Mouse (Mus musculus) intestine, embryonic 14.5 days (tissue): Measurements from ENCODE around the gene Tpi1. TPM values are rescaled to one million over a fixed set of nuclear protein-coding genes. Genes with fewer than 3 reads are reported as not detected.
"Not testable (repeated sequence)": the region's sequence is repeated elsewhere in the genome, so short reads cannot be mapped to it uniquely, and the experiment has no call there.

Experiments
- ATAC-seq: fragments of 200-750 bp; cut with Nextera tagmentation; replicated peaks from 2 replicates; pipeline ENCODE4 v1.8.0; 2017; ENCODE audit warnings: low read depth, moderate number of reproducible peaks, moderate TSS enrichment, moderate library complexity; ENCODE audit not compliant: low FRiP score, low TSS enrichment
- DNase-seq: peaks from one replicate; pipeline ENCODE4 v3.0.0-alpha.2; 2018; ENCODE audit warnings: low spot score
- H3K27ac ChIP-seq: fragments of 300-500 bp; sonication (generic); 2 replicates; pipeline ENCODE4 v1.5.1; 2014; ENCODE audit warnings: low read depth, mild to moderate bottlenecking, control low read depth
- H3K27me3 ChIP-seq: fragments of 300-500 bp; sonication (generic); replicated peaks from 2 replicates; pipeline ENCODE4 v1.6.1; 2014; ENCODE audit warnings: low read length, control low read depth; ENCODE audit not compliant: control insufficient read depth, insufficient read depth
- H3K36me3 ChIP-seq: fragments of 300-500 bp; sonication (generic); 2 replicates; pipeline ENCODE4 v1.6.1; 2014; ENCODE audit warnings: low read length, control low read depth; ENCODE audit not compliant: control insufficient read depth, insufficient read depth
- H3K4me1 ChIP-seq: fragments of 300-500 bp; sonication (generic); replicated peaks from 2 replicates; pipeline ENCODE4 v1.6.1; 2014; ENCODE audit warnings: low read length, control low read depth, mixed read lengths; ENCODE audit not compliant: control insufficient read depth, insufficient read depth
- H3K4me2 ChIP-seq: fragments of 300-500 bp; sonication (generic); 2 replicates; pipeline ENCODE4 v1.6.1; 2014; ENCODE audit warnings: low read length
- H3K4me3 ChIP-seq: fragments of 300-500 bp; sonication (generic); 2 replicates; pipeline ENCODE4 v1.5.1; 2014; ENCODE audit warnings: low read depth, low read length, control low read depth, mixed read lengths
- H3K9ac ChIP-seq: fragments of 300-500 bp; sonication (generic); 2 replicates; pipeline ENCODE4 v1.6.1; 2014; ENCODE audit warnings: mild to moderate bottlenecking, low read length
- H3K9me3 ChIP-seq: fragments of 300-500 bp; sonication (generic); 2 replicates; pipeline ENCODE4 v1.6.1; 2016; ENCODE audit warnings: low read length, control low read depth; ENCODE audit not compliant: control insufficient read depth
- WGBS: fragments of 180-500 bp; shearing (Covaris S2); extraction: QIAGEN DNeasy Blood & Tissue Kit; methylation state at CpG from one replicate; pipeline ENCODE4 v1.1.7; 2014; 5-methylcytosine and 5-hydroxymethylcytosine counted together
- polyA plus RNA-seq: library from polyadenylated mRNA; unstranded; fragments of >200 nt; fragmentation: Nextera tagmentation; extraction: Ambion mirVana; gene quantifications from 2 replicates; pipeline ENCODE4 v1.2.1, GENCODE M21; 2014

Gene Tpi1
- polyA plus RNA-seq, 1 experiment from 2014 or later: 1,059 TPM

- ATAC-seq: peak; percentile 34
- H3K9ac ChIP-seq: peak overlapping the region; percentile 16; the same call in 1 of the 2 replicates
Observed at GRCm38 (mm10) chr6:124839805-124840204, 25.7 kb upstream of the Tpi1 start.

GRCm38 (mm10) chr6:124836411-124836810, 22.3 kb upstream of the Tpi1 start:
- Histone ChIP-seq H3K4me3 (no peak overlapping the region), H3K9me3 (no peaks in the 10 kb centered on the region), H3K9ac (no peak overlapping the region), H3K36me3 (peaks cover 35% of the 10 kb centered on the region), H3K4me1 (peaks cover 7% of the 10 kb centered on the region), H3K4me2 (no peak overlapping the region), H3K27ac (no peak overlapping the region), H3K27me3 (no peaks in the 10 kb centered on the region)
- 75% methylated on average over 7 of the region's 7 CpGs for WGBS
- ATAC-seq (no peak), DNase-seq (no peak)

More at GRCm38 (mm10) chr6:124839805-124840204, 25.7 kb upstream of the Tpi1 start:
- peaks cover 7% of the 10 kb centered on the region for H3K4me1 ChIP-seq
- 0 out of 2 replicates have a peak overlapping the region, but pooled peaks have one; percentile 7 for H3K4me2 ChIP-seq
- no peaks in the 10 kb centered on the region for H3K9me3 ChIP-seq
- DNase-seq: no peak
- H3K27ac ChIP-seq: no peak overlapping the region
- H3K36me3 ChIP-seq: peaks cover 17% of the 10 kb centered on the region
- no peak overlapping the region for H3K4me3 ChIP-seq
- no peaks in the 10 kb centered on the region for H3K27me3 ChIP-seq
- 8% methylated on average over 8 of the region's 8 CpGs for WGBS

DNA sequence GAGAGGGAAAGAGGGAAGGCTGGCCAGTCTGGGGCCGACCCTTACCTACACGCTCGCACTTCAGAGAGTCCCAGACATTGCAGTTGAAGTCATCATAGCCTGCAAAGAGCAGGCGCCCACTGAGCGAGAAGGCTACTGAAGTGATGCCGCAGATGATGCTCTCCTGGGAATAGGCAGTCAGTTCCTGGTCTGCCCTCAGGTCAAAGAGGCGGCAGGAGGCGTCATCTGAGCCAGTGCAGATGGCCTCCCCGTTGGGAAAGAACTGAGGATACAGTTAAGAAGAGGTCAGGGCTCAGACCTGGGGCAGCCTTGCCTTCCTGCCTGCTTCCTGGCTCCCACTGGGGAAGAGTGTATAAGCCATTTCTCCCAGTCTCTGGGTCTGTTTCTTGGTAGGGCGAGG, 21.4 kb upstream of the Tpi1 start:
- H3K4me3 ChIP-seq: no peak overlapping the region
- H3K4me2 ChIP-seq: no peak overlapping the region
- H3K9ac ChIP-seq: no peak overlapping the region
- DNase-seq (no peak), ATAC-seq (no peak)
- H3K36me3 ChIP-seq: peaks cover 35% of the 10 kb centered on the region
- no peaks in the 10 kb centered on the region for H3K9me3 ChIP-seq
- whole genome bisulfite sequencing: 63% methylated on average over 10 of the region's 10 CpGs
- H3K27me3 ChIP-seq: no peaks in the 10 kb centered on the region
- peaks cover 11% of the 10 kb centered on the region for H3K4me1 ChIP-seq
- H3K27ac ChIP-seq: no peak overlapping the region

DNA sequence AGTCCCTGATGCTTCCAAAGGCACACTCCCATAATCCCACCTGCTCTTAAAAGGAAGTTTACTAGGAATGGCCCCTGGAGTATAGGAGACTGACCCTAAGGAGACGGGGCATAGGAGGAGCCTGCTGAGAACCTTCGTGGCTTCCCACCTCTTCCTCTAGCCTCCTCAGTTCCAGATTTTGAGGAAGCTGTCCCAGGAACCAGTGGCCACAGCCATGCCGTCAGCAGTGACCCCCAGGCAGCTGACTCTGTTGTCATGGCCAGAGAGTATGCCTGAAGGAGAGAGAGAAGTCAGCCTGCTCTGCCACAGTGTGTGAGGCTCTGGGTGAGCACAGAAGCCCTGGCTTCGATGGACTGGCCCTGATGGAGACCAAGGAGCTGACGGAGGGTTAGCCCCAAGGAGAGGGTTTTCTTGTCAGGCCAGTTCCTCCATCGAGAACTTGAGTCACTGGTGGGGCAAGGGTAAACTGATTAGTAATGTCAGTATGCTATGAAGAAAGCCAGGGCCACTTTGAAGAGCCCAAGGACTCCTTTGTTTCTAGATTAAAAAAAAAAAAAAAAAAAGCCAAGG, 20.5 kb upstream of the Tpi1 start:
- Histone ChIP-seq H3K27me3 (no peaks in the 10 kb centered on the region), H3K9ac (no peak overlapping the region), H3K27ac (no peak overlapping the region), H3K4me1 (peaks cover 8% of the 10 kb centered on the region; the same call in 1 of the 2 replicates), H3K4me3 (no peak overlapping the region), H3K9me3 (no peaks in the 10 kb centered on the region), H3K4me2 (no peak overlapping the region), H3K36me3 (peaks cover 35% of the 10 kb centered on the region)
- 80% methylated on average over 6 of the region's 6 CpGs for WGBS
- no peak for DNase-seq
- no peak for ATAC-seq

DNA sequence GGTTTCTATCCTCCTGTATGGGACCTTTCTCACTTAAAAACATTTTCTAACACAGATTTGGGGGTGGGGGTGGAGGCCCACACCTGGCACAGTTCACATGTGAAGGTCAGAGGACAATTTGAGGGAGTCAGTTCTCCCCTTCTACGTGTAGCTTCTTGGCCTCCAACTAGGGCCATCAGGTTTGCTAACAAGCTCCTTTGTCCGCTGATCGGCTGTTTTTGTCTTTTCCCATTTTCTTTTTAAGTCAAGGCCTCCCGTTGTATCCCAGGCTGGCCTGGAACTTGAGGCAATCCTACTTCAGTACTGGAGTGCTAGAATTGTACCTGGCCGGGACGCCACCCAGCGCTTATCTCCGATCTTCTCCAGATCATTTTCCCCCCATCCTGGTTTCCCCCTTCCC, 17.6 kb upstream of the Tpi1 start:
- WGBS: 94% methylated on average over 8 of the region's 8 CpGs
- Histone ChIP-seq H3K4me2 (peak overlapping the region; percentile 85; the same call in 1 of the 2 replicates), H3K4me3 (no peak overlapping the region)

DNA sequence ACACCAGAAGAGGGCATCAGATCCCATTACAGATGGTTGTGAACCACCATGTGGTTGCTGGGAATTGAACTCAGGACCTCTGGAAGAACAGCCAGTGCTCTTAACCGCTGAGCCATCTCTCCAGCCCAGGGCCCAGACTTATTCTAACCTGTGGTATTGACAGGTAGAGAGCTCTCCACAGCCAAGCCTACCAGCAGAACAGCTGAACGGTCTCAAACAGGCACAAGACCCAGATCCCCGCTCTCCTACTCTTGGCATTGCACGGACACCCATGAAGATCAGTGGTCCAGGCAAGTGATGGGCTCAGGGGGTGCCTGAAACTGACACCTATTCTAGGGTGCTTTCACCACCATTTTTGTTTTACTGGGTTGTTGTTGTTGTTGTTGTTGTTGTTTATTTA, 17.1 kb upstream of the Tpi1 start:
- not testable (repeated sequence) for H3K27me3 ChIP-seq, DNase-seq, H3K4me1 ChIP-seq, H3K9ac ChIP-seq, ATAC-seq, H3K9me3 ChIP-seq, H3K27ac ChIP-seq
- H3K4me2 ChIP-seq: peak overlapping the region; percentile 85
- 96% methylated on average over 4 of the region's 4 CpGs for WGBS
- H3K4me3 ChIP-seq: peak overlapping the region; percentile 69; the same call in 1 of the 2 replicates
- peaks cover 43% of the 10 kb centered on the region for H3K36me3 ChIP-seq

More for the DNA sequence above, 17.6 kb upstream of the Tpi1 start:
- Histone ChIP-seq H3K27me3 (no peaks in the 10 kb centered on the region), H3K9me3 (no peaks in the 10 kb centered on the region), H3K4me1 (peaks cover 6% of the 10 kb centered on the region; the same call in 1 of the 2 replicates), H3K36me3 (peaks cover 41% of the 10 kb centered on the region), H3K9ac (no peak overlapping the region), H3K27ac (no peak overlapping the region)
- DNase-seq: no peak
- no peak for ATAC-seq

GRCm38 (mm10) chr6:124829799-124830700, 16.0 kb upstream of the Tpi1 start:
- Histone ChIP-seq H3K9me3 (no peaks in the 10 kb centered on the region), H3K4me2 (peak overlapping the region; percentile 85), H3K27me3 (no peaks in the 10 kb centered on the region), H3K9ac (peak overlapping the region; percentile 78), H3K27ac (peak overlapping the region; percentile 96), H3K4me3 (peak overlapping the region; percentile 69), H3K36me3 (peaks cover 50% of the 10 kb centered on the region), H3K4me1 (peaks cover 6% of the 10 kb centered on the region; the same call in 1 of the 2 replicates)
- WGBS: under 1% methylated on average over 38 of the region's 38 CpGs
- ATAC-seq (peak; percentile 90), DNase-seq (peak; percentile 95)

GRCm38 (mm10) chr6:124828868-124829798, 15.0 kb upstream of the Tpi1 start, which contains the start of the genes Usp5 and Cdca3:
TSS of gene Usp5 (minus strand) at chr6:124829484.
TSS of gene Cdca3 (plus strand) at chr6:124829547.
- H3K4me1 ChIP-seq: peaks cover 6% of the 10 kb centered on the region; the same call in 1 of the 2 replicates
- H3K36me3 ChIP-seq: peaks cover 50% of the 10 kb centered on the region
- peak within 1 kb of the TSS; percentile 96 for H3K27ac ChIP-seq
- peak within 1 kb of the TSS; percentile 69 for H3K4me3 ChIP-seq
- under 1% methylated on average over 55 of the region's 55 CpGs for WGBS
- no peaks in the 10 kb centered on the region for H3K27me3 ChIP-seq
- H3K4me2 ChIP-seq: peak within 1 kb of the TSS; percentile 85
- ATAC-seq (peak; percentile 94), DNase-seq (peak; percentile 98)
- peak within 1 kb of the TSS; percentile 78 for H3K9ac ChIP-seq
- H3K9me3 ChIP-seq: no peaks in the 10 kb centered on the region
